Mouse (Mus musculus): ENCODE measurements around the gene Lman2l. TPM values are rescaled to one million over a fixed set of nuclear protein-coding genes. Genes with fewer than 3 reads are reported as not detected.

The Lman2l gene
- total and polyA plus RNA-seq, 3 experiments = 8.5 to 19.1 (median 8.8) TPM

GRCm38 (mm10) chr1:36476426-36476825 is 31.4 kb upstream of the Lman2l start:
- dilution Hi-C loops (cut with MboI; ENCODE audit: extremely low pct_ligation_motif_present, extremely low pct_unique_long_range_greater_than_20kb, low sequenced_read_pairs) (no loop called here), in situ Hi-C loops (cut with MboI; ENCODE audit: low pct_ligation_motif_present, low pct_unique_long_range_greater_than_20kb, low sequenced_read_pairs) (loop anchor here (10.0 kb wide), 2 partner anchors 112 to 152 kb away; partner anchors contain the start of gene Kansl3)
- no peak overlapping the region for H3K9ac ChIP-seq (ENCODE audit: insufficient read depth, low read depth)
- H3K4me1 ChIP-seq (ENCODE audit: control insufficient read depth in 1 of 2, insufficient read depth in 2 of 2) = peaks cover 27 to 55% of the 10 kb centered on the region in 2 experiments
- H3K4me2 ChIP-seq (ENCODE audit: insufficient read depth, low read depth, poor library complexity, severe bottlenecking) = no peak overlapping the region
- no peaks in the 10 kb centered on the region for H3K9me3 ChIP-seq (replicated peaks; ENCODE audit: low read length)
- peaks cover 0 to 19% of the 10 kb centered on the region in 2 experiments for H3K36me3 ChIP-seq (replicated peaks in 1 of 2; ENCODE audit: control insufficient read depth in 1 of 2, insufficient read depth in 1 of 2, low read length in 1 of 2)
- no peak overlapping the region for H3K27ac ChIP-seq (ENCODE audit: insufficient read depth, low read depth)
- no peak overlapping the region for H3K4me3 ChIP-seq (replicated peaks in 1 of 3; ENCODE audit: low read depth in 2 of 3, low read length in 2 of 3, poor library complexity in 1 of 3)
- no peak for DNase-seq (ENCODE audit: extremely low read depth)
- TF ChIP-seq SMC3 (IDR thresholded peaks at IDR 0.05; ENCODE audit: low read depth, low read length) = no peak
- TF ChIP-seq ZMIZ1 (IDR thresholded peaks at IDR 0.05; ENCODE audit: low read depth, low read length) = no peak
- no peak for TF ChIP-seq E2F4 (IDR thresholded peaks at IDR 0.05; ENCODE audit: insufficient replicate concordance, low read depth, low read length)
- no peak for TF ChIP-seq MAX (IDR thresholded peaks at IDR 0.05; ENCODE audit: low read length)
- no peak for TF ChIP-seq EP300 (IDR thresholded peaks at IDR 0.05; ENCODE audit: low read length)
- TF ChIP-seq TCF12 (IDR thresholded peaks at IDR 0.05; ENCODE audit: low read depth, low read length) = no peak
- TF ChIP-seq ZKSCAN1 (IDR thresholded peaks at IDR 0.05; ENCODE audit: borderline replicate concordance, low read depth, low read length) = no peak
- TF ChIP-seq POLR2AphosphoS2 (IDR thresholded peaks at IDR 0.05; ENCODE audit: low read depth, low read length) = no peak
- TF ChIP-seq RAD21 (IDR thresholded peaks at IDR 0.05; ENCODE audit: low read depth, low read length) = no peak
- no peak for TF ChIP-seq PAX5 (IDR thresholded peaks at IDR 0.05; ENCODE audit: low read length)
- no peak for TF ChIP-seq CHD1 (IDR thresholded peaks at IDR 0.05; ENCODE audit: low read depth, low read length)
- TF ChIP-seq CHD2 (IDR thresholded peaks at IDR 0.05; ENCODE audit: low read length) = no peak
- no peaks in the 10 kb centered on the region for H3K27me3 ChIP-seq (replicated peaks)
- H3K79me2 ChIP-seq (replicated peaks; ENCODE audit: control insufficient read depth, extremely low read depth, insufficient read depth, poor library complexity, severe bottlenecking) = no peaks in the 10 kb centered on the region

DNA sequence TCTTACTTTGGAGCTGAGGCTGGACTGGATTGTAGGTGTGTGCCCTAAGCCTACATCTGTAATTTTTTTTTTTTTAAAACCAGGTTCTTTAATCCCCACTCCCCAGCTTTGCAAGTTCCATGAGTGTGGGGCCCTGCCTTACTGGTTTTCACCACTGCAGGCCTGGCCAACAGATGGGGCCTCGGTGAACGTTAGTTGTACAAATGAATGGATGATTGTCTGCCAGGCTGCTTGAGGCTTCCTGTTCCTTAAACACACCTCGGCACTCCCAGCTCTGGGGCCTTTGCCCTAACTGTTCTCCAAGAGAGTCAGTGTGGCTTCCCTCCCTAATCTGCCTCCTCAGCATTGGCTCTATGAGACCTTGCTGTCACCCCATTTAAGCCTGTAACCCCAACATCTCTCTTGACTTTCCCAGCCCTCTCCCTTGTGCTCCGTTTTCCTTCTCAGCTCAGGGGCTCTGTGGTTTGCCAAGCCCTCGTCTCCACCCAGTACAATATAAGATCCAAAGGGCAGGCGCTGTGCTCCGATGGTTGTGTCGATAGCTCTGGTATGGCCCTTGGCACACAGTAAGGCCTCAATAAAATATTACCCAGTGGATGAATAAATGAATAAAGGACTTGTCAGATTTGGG is 30.5 kb upstream of the Lman2l start:
- Histone ChIP-seq H3K27ac (ENCODE audit: insufficient read depth, low read depth) (no peak overlapping the region), H3K4me3 (replicated peaks in 1 of 3; ENCODE audit: low read depth in 2 of 3, low read length in 2 of 3, poor library complexity in 1 of 3) (peak overlapping the region in 1 of 3 experiments; percentile 35), H3K27me3 (replicated peaks) (no peaks in the 10 kb centered on the region), H3K9ac (ENCODE audit: insufficient read depth, low read depth) (peak overlapping the region; percentile 8; the same call in 1 of the 2 replicates), H3K36me3 (replicated peaks in 1 of 2; ENCODE audit: control insufficient read depth in 1 of 2, insufficient read depth in 1 of 2, low read length in 1 of 2) (peaks cover 0 to 19% of the 10 kb centered on the region in 2 experiments), H3K79me2 (replicated peaks; ENCODE audit: control insufficient read depth, extremely low read depth, insufficient read depth, poor library complexity, severe bottlenecking) (no peaks in the 10 kb centered on the region), H3K9me3 (replicated peaks; ENCODE audit: low read length) (no peaks in the 10 kb centered on the region), H3K4me2 (ENCODE audit: insufficient read depth, low read depth, poor library complexity, severe bottlenecking) (peak overlapping the region; percentile 39), H3K4me1 (ENCODE audit: control insufficient read depth in 1 of 2, insufficient read depth in 2 of 2) (peaks cover 27 to 58% of the 10 kb centered on the region in 2 experiments)
- DNase-seq (ENCODE audit: extremely low read depth) = no peak
- TF ChIP-seq ZNF384 (IDR thresholded peaks at IDR 0.05; ENCODE audit: low read depth, low read length) (peak; percentile 37; the same call in 1 of the 2 replicates), TBP (conservative IDR thresholded peaks at IDR 0.05; ENCODE audit: low read depth, low read length) (no peak)
- dilution Hi-C loops (cut with MboI; ENCODE audit: extremely low pct_ligation_motif_present, extremely low pct_unique_long_range_greater_than_20kb, low sequenced_read_pairs) (no loop called here), in situ Hi-C loops (cut with MboI; ENCODE audit: low pct_ligation_motif_present, low pct_unique_long_range_greater_than_20kb, low sequenced_read_pairs) (loop anchor here (10.0 kb wide), 2 partner anchors 111 to 151 kb away; partner anchors contain the start of gene Kansl3)
